Mouse (Mus musculus) C2C12 (cell line): ENCODE data around the gene Rbx1.
A peak's percentile ranks its signal among the peaks of the same experiment; 100 is the strongest.

Source experiments
- CTCF ChIP-seq: IDR thresholded peaks from one replicate; pipeline ENCODE4 v1.5.1; 2011; ENCODE audit not compliant: control insufficient read depth, insufficient read depth, insufficient read length
- MYOG ChIP-seq: IDR thresholded peaks from one replicate; pipeline ENCODE4 v1.6.1; 2011; ENCODE audit not compliant: control insufficient read depth, insufficient read length; ENCODE audit errors: extremely low read depth

DNA sequence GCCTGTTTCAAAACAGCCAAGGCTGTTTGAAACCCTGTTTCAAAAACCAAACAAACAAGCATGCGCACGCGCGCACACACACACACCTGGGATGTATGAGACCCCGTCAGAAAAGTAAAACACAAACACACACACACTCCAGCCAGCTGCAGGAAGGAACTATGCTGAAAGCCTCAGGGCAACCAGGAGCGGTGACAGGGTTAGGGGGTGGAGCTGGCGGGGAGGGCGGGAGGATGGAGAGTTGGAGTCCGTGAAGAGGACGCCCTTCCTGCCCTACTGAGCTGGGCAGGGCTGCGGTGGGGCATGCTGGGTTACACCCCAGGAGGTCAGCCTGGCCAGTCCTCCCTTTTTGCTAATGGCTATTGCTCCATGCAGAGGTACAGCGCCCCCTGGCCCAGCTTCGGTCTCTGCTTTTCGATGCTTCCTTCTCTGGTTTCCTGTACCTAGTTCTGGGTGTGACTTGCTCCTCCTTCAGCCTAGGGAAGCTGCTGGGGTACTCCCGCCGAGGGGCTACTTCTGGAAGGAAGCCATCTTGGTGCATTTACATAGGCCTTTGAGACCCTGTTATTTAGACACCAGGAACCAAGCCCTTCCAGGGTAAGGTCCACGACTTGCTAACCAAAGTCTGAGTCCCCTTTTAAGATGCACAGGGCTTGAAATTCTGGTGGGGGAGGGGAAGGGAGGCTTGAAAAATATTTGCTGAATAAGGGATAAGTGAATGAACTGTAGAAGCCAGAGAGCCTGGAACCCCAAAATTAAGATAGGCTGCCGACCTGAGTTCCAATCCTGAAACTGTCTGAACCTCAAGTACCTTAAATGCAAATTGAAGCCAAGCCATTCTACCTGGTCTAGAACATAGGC, 48.2 kb downstream of the Rbx1 start:
- TF ChIP-seq CTCF (peak; percentile 88), MYOG (no peak)
